Mouse (Mus musculus) embryonic facial prominence, embryonic 15.5 days (tissue): ENCODE data around the gene Tnrc6a. TPM values are rescaled to one million over a fixed set of nuclear protein-coding genes. Genes with fewer than 3 reads are reported as not detected.

Source experiments
- ATAC-seq: fragments of 200-750 bp; cut with Nextera tagmentation; 2 replicates; pipeline ENCODE4 v1.8.0; 2017; ENCODE audit warnings: low read depth, moderate TSS enrichment; ENCODE audit not compliant: insufficient number of reproducible peaks, low FRiP score, low TSS enrichment
- H3K27ac ChIP-seq: fragments of 300-500 bp; sonication (generic); replicated peaks from 2 replicates; pipeline ENCODE4 v1.5.1; 2015; ENCODE audit warnings: mild to moderate bottlenecking, inconsistent platforms
- H3K27me3 ChIP-seq: fragments of 300-500 bp; sonication (generic); 2 replicates; pipeline ENCODE4 v1.6.1; 2015; ENCODE audit warnings: inconsistent platforms
- H3K36me3 ChIP-seq: fragments of 300-500 bp; sonication (generic); 2 replicates; pipeline ENCODE4 v1.6.1; 2015; ENCODE audit warnings: mild to moderate bottlenecking, inconsistent platforms
- H3K4me1 ChIP-seq: fragments of 300-500 bp; sonication (generic); 2 replicates; pipeline ENCODE4 v1.6.1; 2015; ENCODE audit warnings: inconsistent platforms
- H3K4me2 ChIP-seq: fragments of 300-500 bp; sonication (generic); replicated peaks from 2 replicates; pipeline ENCODE4 v1.6.1; 2015; ENCODE audit warnings: mild to moderate bottlenecking, inconsistent platforms
- H3K4me3 ChIP-seq: fragments of 300-500 bp; sonication (generic); replicated peaks from 2 replicates; pipeline ENCODE4 v1.5.1; 2015; ENCODE audit warnings: mild to moderate bottlenecking, inconsistent platforms
- H3K9ac ChIP-seq: fragments of 300-500 bp; sonication (generic); 2 replicates; pipeline ENCODE4 v1.6.1; 2015; ENCODE audit warnings: inconsistent platforms
- H3K9me3 ChIP-seq: fragments of 300-500 bp; sonication (generic); replicated peaks from 2 replicates; pipeline ENCODE4 v1.6.1; 2016; ENCODE audit warnings: inconsistent platforms
- WGBS: fragments of 180-500 bp; shearing (Covaris S2); methylation state at CpG from one replicate; pipeline ENCODE4 v1.1.7; 2015; 5-methylcytosine and 5-hydroxymethylcytosine counted together
- polyA plus RNA-seq: library from polyadenylated mRNA; unstranded; fragments of >200 nt; fragmentation: Nextera tagmentation; extraction: Ambion mirVana; gene quantifications from 2 replicates; pipeline ENCODE4 v1.2.1, GENCODE M21; 2015

Tnrc6a gene
- polyA plus RNA-seq, 1 experiment from 2014 or later = 47.7 TPM

- H3K4me1 ChIP-seq = no peaks in the 10 kb centered on the region
- peaks cover 84% of the 10 kb centered on the region for H3K36me3 ChIP-seq
- no peaks in the 10 kb centered on the region for H3K27me3 ChIP-seq
- H3K4me2 ChIP-seq = no peak overlapping the region
- 85% methylated on average over 5 of the region's 5 CpGs for WGBS
- H3K9ac ChIP-seq = no peak overlapping the region
- no peak overlapping the region for H3K27ac ChIP-seq
- ATAC-seq = no peak
- no peak overlapping the region for H3K4me3 ChIP-seq
- no peaks in the 10 kb centered on the region for H3K9me3 ChIP-seq
These were observed 68.0 kb downstream of the Tnrc6a start for GRCm38 (mm10) chr7:123191731-123192130.

GRCm38 (mm10) chr7:123193201-123193600, 69.5 kb downstream of the Tnrc6a start:
- no peaks in the 10 kb centered on the region for H3K9me3 ChIP-seq
- H3K9ac ChIP-seq = no peak overlapping the region
- H3K27ac ChIP-seq = no peak overlapping the region
- no peaks in the 10 kb centered on the region for H3K4me1 ChIP-seq
- 93% methylated on average over 12 of the region's 12 CpGs for WGBS
- H3K4me3 ChIP-seq = no peak overlapping the region
- H3K27me3 ChIP-seq = no peaks in the 10 kb centered on the region
- no peak overlapping the region for H3K4me2 ChIP-seq
- H3K36me3 ChIP-seq = peaks cover 71% of the 10 kb centered on the region
- ATAC-seq = no peak

GRCm38 (mm10) chr7:123194696-123195095, 71.0 kb downstream of the Tnrc6a start:
- Histone ChIP-seq H3K9me3 (no peaks in the 10 kb centered on the region), H3K4me2 (no peak overlapping the region), H3K27me3 (no peaks in the 10 kb centered on the region), H3K27ac (no peak overlapping the region), H3K4me1 (no peaks in the 10 kb centered on the region), H3K4me3 (no peak overlapping the region), H3K36me3 (peaks cover 56% of the 10 kb centered on the region), H3K9ac (no peak overlapping the region)
- no peak for ATAC-seq
- 90% methylated on average over 8 of the region's 8 CpGs for WGBS

- H3K4me1 ChIP-seq = no peaks in the 10 kb centered on the region
- H3K27me3 ChIP-seq = no peaks in the 10 kb centered on the region
- no peaks in the 10 kb centered on the region for H3K9me3 ChIP-seq
- H3K4me2 ChIP-seq = no peak overlapping the region
- peaks cover 38% of the 10 kb centered on the region for H3K36me3 ChIP-seq
- no peak for ATAC-seq
- H3K4me3 ChIP-seq = no peak overlapping the region
- WGBS = 83% methylated on average over 5 of the region's 5 CpGs
- H3K27ac ChIP-seq = no peak overlapping the region
- no peak overlapping the region for H3K9ac ChIP-seq
These were observed 72.7 kb downstream of the Tnrc6a start for GRCm38 (mm10) chr7:123196432-123196831.

- peaks cover 18% of the 10 kb centered on the region for H3K36me3 ChIP-seq
- H3K4me1 ChIP-seq = no peaks in the 10 kb centered on the region
- no peaks in the 10 kb centered on the region for H3K27me3 ChIP-seq
- no peak overlapping the region for H3K4me2 ChIP-seq
- H3K4me3 ChIP-seq = no peak overlapping the region
- H3K27ac ChIP-seq = no peak overlapping the region
- H3K9ac ChIP-seq = no peak overlapping the region
- H3K9me3 ChIP-seq = no peaks in the 10 kb centered on the region
- 74% methylated on average over 10 of the region's 10 CpGs for WGBS
- ATAC-seq = no peak
These were observed 75.0 kb downstream of the Tnrc6a start for GRCm38 (mm10) chr7:123198695-123199094.

- Histone ChIP-seq H3K36me3 (peaks cover 15% of the 10 kb centered on the region), H3K4me2 (no peak overlapping the region), H3K9me3 (no peaks in the 10 kb centered on the region), H3K4me3 (no peak overlapping the region), H3K27ac (no peak overlapping the region), H3K4me1 (no peaks in the 10 kb centered on the region), H3K9ac (no peak overlapping the region), H3K27me3 (no peaks in the 10 kb centered on the region)
- WGBS = 75% methylated on average over 3 of the region's 3 CpGs
- ATAC-seq = no peak
These were observed 75.5 kb downstream of the Tnrc6a start for GRCm38 (mm10) chr7:123199151-123199550.

GRCm38 (mm10) chr7:123199656-123200206, 76.0 kb downstream of the Tnrc6a start:
- Histone ChIP-seq H3K27me3 (no peaks in the 10 kb centered on the region), H3K4me1 (no peaks in the 10 kb centered on the region), H3K4me2 (no peak overlapping the region), H3K9ac (no peak overlapping the region), H3K27ac (no peak overlapping the region), H3K9me3 (no peaks in the 10 kb centered on the region), H3K36me3 (peaks cover 11% of the 10 kb centered on the region), H3K4me3 (no peak overlapping the region)
- 84% methylated on average over 15 of the region's 15 CpGs for WGBS
- no peak for ATAC-seq

- H3K9me3 ChIP-seq = no peaks in the 10 kb centered on the region
- ATAC-seq = no peak
- no peaks in the 10 kb centered on the region for H3K27me3 ChIP-seq
- 76% methylated on average over 9 of the region's 9 CpGs for WGBS
- H3K27ac ChIP-seq = no peak overlapping the region
- H3K9ac ChIP-seq = no peak overlapping the region
- H3K36me3 ChIP-seq = 0 out of 2 replicates have a peak, but pooled peaks cover 3% of the 10 kb centered on the region
- H3K4me3 ChIP-seq = no peak overlapping the region
- no peak overlapping the region for H3K4me2 ChIP-seq
- H3K4me1 ChIP-seq = no peaks in the 10 kb centered on the region
These were observed 77.0 kb downstream of the Tnrc6a start for GRCm38 (mm10) chr7:123200722-123201121.

GRCm38 (mm10) chr7:123205261-123205660, 81.6 kb downstream of the Tnrc6a start:
- no peak for ATAC-seq
- no peak overlapping the region for H3K4me3 ChIP-seq
- no peaks in the 10 kb centered on the region for H3K9me3 ChIP-seq
- H3K36me3 ChIP-seq = no peaks in the 10 kb centered on the region
- no peaks in the 10 kb centered on the region for H3K4me1 ChIP-seq
- no peak overlapping the region for H3K4me2 ChIP-seq
- no peak overlapping the region for H3K9ac ChIP-seq
- no peak overlapping the region for H3K27ac ChIP-seq
- no peaks in the 10 kb centered on the region for H3K27me3 ChIP-seq
- WGBS = 31% methylated on average over 14 of the region's 14 CpGs

GRCm38 (mm10) chr7:123207561-123207960, 83.9 kb downstream of the Tnrc6a start:
- H3K36me3 ChIP-seq = no peaks in the 10 kb centered on the region
- H3K4me3 ChIP-seq = no peak overlapping the region
- ATAC-seq = no peak
- WGBS = 67% methylated on average over 6 of the region's 6 CpGs
- no peak overlapping the region for H3K4me2 ChIP-seq
- no peaks in the 10 kb centered on the region for H3K27me3 ChIP-seq
- H3K27ac ChIP-seq = no peak overlapping the region
- H3K9ac ChIP-seq = no peak overlapping the region
- H3K9me3 ChIP-seq = no peaks in the 10 kb centered on the region
- H3K4me1 ChIP-seq = no peaks in the 10 kb centered on the region

- no peaks in the 10 kb centered on the region for H3K27me3 ChIP-seq
- H3K36me3 ChIP-seq = no peaks in the 10 kb centered on the region
- ATAC-seq = no peak
- peaks cover 6% of the 10 kb centered on the region; the same call in 1 of the 2 replicates for H3K4me1 ChIP-seq
- H3K9me3 ChIP-seq = no peaks in the 10 kb centered on the region
- H3K4me2 ChIP-seq = no peak overlapping the region
- no peak overlapping the region for H3K4me3 ChIP-seq
- 71% methylated on average over 9 of the region's 9 CpGs for WGBS
- no peak overlapping the region for H3K9ac ChIP-seq
- no peak overlapping the region for H3K27ac ChIP-seq
These were observed 86.2 kb downstream of the Tnrc6a start for GRCm38 (mm10) chr7:123209864-123210263.

- no peak for ATAC-seq
- peaks cover 6% of the 10 kb centered on the region; the same call in 1 of the 2 replicates for H3K4me1 ChIP-seq
- 47% methylated on average over 5 of the region's 5 CpGs for WGBS
These were observed 87.8 kb downstream of the Tnrc6a start for GRCm38 (mm10) chr7:123211461-123211860.

More at GRCm38 (mm10) chr7:123211461-123211860, 87.8 kb downstream of the Tnrc6a start:
- no peak overlapping the region for H3K9ac ChIP-seq
- H3K27me3 ChIP-seq = no peaks in the 10 kb centered on the region
- H3K4me3 ChIP-seq = no peak overlapping the region
- no peaks in the 10 kb centered on the region for H3K9me3 ChIP-seq
- H3K36me3 ChIP-seq = no peaks in the 10 kb centered on the region
- no peak overlapping the region for H3K4me2 ChIP-seq
- no peak overlapping the region for H3K27ac ChIP-seq
